Mouse (Mus musculus): Measurements from ENCODE around the gene Poln. TPM values are rescaled to one million over a fixed set of nuclear protein-coding genes. Genes with fewer than 3 reads are reported as not detected.

Poln gene
- total RNA-seq (2021): 1 to 10 TPM; 1.2 to 1.8 TPM
- long read RNA-seq, experiment 1: 0 reads
- long read RNA-seq, experiment 2, partial matches to known transcripts: 0 of 3 reads
- long read RNA-seq, experiment 2, other reads (novel, unspliced or antisense): 3 of 3 reads

DNA sequence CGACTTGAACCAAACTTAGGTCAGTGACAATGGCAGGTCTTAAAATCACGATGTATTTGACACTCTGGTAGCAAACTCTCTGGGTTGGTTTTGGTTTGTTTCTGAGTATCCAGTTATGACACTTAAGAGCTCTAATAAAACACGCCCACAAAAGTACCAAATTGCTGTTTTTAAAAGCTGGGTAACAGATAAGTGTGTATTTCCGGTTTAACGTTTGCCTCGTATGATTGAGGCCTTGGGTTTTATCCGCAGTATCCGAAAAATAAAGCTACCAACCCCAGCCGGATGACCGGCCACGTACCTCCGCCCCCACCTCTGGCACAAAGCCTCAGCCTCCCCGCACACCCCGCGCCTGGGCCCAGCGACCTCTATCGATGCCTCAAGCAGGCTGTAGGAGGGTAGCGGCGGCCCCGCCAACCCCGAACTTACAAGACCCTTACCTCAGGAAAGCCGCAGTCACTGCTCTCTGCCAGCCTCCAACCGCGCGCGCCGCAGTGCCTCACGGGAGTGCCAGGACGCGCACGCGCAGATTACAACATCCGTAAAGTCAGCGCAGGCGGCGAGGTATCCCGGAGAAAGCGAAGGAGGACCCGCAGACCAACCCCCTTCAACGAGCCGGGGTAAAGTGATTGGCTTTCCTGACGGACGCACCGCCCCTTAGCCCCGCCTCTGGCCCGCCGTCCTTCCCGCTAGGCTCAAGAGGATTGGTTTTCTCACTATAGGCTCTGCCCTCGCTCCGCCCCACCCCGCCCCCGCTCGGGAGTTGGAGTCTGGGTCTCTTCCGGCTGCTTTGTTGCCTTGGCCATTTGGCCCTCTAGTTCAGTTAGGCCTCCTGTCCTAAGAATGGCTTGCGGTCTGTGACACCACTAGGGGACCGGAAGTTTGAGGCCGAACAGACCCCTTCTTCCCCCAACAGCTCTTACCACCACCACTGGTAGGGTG lies at the start of gene Poln, which contains the start of gene Haus3:
TSS of gene Poln (minus strand) at position 499 of the 942 bp plus-strand sequence.
TSS of gene Haus3 (minus strand) at position 578 of the 942 bp plus-strand sequence.
- DNase-seq: peak; percentile 94

- DNase-seq: no peak
Observed at GRCm38 (mm10) chr5:34218672-34219071, 49.4 kb upstream of the Poln start.

DNA sequence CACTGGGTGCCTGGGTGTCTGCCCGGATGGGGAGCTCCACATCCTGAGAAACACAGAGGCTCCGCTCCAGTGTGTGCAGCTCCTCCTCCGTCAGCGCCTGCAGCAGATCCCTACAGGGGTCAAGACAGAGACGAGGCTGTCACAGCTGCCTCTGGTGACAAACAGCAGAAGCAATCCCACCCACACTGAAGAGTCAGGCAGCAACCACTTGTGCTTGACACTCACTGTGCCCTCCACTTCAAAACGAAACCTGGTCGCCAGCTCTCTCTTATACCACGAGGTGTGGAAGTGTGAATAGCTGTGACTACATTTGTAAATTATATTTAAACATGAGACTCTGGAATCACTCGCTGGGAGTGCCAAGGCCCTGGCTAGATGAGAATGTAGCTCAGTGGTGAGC lies 48.5 kb upstream of the Poln start:
- DNase-seq: no peak

DNA sequence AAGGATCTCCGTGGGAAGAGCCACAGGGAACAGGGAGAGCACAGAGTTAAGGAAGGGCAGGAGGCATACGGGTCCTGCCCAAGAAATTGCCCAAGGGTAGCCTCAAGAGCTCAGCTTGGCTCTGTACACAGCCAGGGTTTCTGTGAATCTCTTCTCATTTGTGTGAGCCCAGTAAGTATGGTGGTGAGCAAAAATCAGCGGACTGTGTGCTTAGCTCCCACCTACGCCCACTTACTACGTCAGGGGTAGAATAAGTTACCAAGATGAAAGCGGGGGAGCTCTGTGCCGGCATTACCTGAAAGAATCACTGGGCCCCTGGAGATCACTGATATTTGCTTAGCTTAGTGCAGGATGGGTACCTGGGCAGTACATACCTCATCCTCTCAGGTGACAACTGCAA lies 46.8 kb upstream of the Poln start:
- no peak for DNase-seq

DNA sequence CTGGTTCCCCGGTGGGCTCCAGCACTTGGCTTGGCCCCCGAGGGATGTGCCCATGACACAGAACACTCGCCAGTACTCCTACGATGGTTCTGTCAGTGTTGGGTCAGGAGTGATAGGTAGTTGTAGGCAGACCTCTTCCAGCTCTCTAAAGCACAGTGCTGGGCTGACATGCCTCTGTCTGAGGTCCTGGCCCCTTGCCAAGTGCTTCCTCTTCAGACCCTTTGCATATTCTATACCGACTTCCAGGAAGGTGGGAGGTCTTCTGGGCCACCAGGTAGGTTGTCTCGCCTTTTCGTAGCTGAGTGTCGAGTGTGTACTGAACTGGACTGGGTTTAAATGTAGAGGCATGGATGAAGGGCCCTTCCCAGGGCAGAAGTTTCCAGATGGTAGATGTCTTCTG lies 44.4 kb upstream of the Poln start:
- DNase-seq: no peak

- DNase-seq: peak; percentile 75
Observed at GRCm38 (mm10) chr5:34210279-34210678, 41.0 kb upstream of the Poln start.

- DNase-seq: no peak
Observed at GRCm38 (mm10) chr5:34207503-34207902, 38.3 kb upstream of the Poln start.

DNA sequence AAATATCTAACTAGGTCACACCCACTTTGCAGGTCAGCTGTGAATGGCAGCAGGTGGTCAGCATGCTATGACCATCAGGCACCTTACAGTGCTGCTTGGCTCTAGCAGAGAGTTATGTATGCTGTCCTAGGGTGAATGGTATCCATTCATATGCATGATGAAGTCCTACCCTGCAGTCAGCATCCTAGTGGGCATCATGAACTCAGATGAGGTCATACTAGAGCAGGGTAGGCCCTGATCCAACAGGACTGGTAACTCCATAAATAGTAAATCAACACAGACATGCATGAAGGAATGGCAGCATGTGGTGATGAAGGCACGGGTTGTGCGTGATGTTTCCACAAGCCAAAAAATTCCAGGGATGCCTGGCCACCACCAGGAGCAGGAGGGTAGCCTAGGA lies 36.5 kb upstream of the Poln start:
- no peak for DNase-seq

- DNase-seq: no peak
Observed at GRCm38 (mm10) chr5:34204911-34205310, 35.7 kb upstream of the Poln start.

- DNase-seq: no peak
Observed at GRCm38 (mm10) chr5:34202006-34202405, 32.8 kb upstream of the Poln start.

GRCm38 (mm10) chr5:34201396-34201795 lies 32.1 kb upstream of the Poln start:
- DNase-seq: no peak

- DNase-seq: no peak
Observed at GRCm38 (mm10) chr5:34198615-34199014, 29.4 kb upstream of the Poln start.

DNA sequence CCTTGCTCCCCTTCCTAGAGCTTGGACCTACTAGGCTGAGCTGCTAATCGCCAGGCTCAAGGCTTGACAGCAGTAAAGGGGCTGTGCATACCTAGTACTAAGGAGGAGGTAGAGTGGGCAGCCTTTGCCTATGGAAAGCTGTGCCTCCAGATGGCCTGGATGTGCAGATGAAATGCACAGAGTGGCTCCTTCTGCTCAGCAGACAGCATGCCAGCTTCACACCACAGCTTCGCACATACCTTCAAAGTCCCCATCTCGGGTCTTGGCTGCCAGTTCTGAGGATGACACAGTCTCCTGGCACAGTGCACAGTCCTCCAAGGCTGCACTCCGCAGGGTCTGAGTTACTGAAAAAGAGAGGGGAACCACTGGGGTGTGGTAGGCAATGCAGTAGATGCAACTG lies 28.0 kb upstream of the Poln start:
- DNase-seq: no peak

GRCm38 (mm10) chr5:34196423-34196822 lies 27.2 kb upstream of the Poln start:
- DNase-seq: no peak

DNA sequence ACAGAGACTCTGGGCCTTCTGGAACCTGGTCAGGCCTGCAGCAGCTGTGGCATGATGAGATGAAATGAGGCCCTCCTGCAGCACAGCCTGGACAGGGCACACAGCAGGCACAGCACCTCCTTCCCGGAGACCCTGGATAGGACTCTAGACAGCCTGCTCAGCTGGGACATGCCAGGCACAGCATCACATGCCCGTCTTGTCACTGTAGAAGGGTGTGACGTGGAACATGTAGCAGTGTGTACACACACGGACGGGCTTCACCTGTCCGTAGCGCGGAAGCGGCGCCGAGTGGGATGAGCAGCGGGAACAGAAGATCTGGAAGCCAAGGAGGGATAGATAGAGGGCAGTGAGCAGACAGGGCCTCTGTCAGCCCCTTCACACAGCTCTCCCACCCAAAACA lies 26.5 kb upstream of the Poln start:
- DNase-seq: no peak

DNA sequence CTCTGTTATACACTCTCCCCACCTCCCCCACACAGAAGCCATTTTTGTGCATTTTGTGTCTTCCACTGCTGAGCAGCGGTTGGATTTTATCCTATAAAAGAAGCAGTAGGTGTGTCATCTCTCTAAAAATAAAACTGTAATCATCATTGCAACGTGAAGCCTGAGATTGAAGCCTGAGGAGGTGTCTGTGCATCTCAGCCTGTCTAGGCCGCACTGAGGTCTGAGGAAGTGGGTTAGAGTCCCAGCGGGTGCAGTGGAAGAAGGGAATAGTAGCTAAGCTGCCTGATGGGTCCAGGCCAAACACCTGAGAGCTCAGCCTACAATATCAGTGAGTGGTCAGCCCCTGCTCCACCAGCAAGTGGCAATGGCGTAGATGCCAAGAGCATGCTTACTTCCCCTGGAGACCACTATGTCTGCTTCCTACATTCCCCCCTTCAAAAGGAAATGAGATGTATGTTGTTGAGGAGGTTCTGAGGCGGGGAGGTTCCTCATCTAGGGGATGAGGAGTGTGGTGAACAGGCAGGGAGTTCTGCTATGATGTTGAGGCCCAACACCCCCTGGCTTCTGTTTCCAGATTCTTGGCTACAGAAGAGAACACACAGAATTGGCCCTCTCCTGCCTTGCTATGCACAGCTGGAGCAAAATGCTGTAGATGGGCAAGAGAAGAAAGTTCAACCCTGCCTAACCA lies 25.9 kb upstream of the Poln start:
- DNase-seq: no peak

- DNase-seq: no peak
Observed at GRCm38 (mm10) chr5:34194426-34194825, 25.2 kb upstream of the Poln start.

- DNase-seq: no peak
Observed at GRCm38 (mm10) chr5:34191843-34192242, 22.6 kb upstream of the Poln start.

- no peak for DNase-seq
Observed at GRCm38 (mm10) chr5:34191021-34191420, 21.8 kb upstream of the Poln start.

GRCm38 (mm10) chr5:34189521-34189920 lies 20.3 kb upstream of the Poln start:
- DNase-seq: no peak

DNA sequence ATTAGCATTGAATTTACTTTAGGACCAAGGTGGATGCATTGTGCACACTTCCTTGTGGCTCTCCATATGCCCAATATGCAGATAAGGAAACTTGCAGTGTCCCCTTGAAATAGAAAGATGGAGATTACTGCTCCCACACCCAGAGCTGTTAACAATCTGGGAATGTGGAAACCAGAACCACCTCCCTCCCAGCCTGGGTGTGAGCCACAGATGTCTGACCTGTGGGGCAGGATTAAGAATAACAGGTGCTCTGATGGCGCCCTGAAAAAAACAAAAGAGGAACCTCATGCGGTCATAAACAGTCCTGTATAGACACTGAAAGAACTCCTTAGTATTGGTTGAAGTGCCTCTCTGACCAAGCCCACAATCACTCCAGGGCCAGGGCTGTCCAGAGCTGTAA lies 19.6 kb upstream of the Poln start:
- no peak for DNase-seq

GRCm38 (mm10) chr5:34187601-34188316 lies 18.5 kb upstream of the Poln start, which contains the start of gene Mxd4:
Mxd4 (minus strand) TSS chr5:34187720.
- DNase-seq: peak; percentile 100

Measured in gastrocnemius, postnatal 10 days (tissue).